Mouse (Mus musculus) neutrophil, adult 65 days (primary cell): ENCODE results near the gene Antxrl. TPM values are rescaled to one million over a fixed set of nuclear protein-coding genes. Genes with fewer than 3 reads are reported as not detected.

ENCODE experiments used
- total RNA-seq: library from RNA; stranded (reverse); gene quantifications from 2 replicates; pipeline ENCODE4 v1.2.4, GENCODE M21; 2023

Gene Antxrl
- total RNA-seq: not detected in 2 replicates

DNA sequence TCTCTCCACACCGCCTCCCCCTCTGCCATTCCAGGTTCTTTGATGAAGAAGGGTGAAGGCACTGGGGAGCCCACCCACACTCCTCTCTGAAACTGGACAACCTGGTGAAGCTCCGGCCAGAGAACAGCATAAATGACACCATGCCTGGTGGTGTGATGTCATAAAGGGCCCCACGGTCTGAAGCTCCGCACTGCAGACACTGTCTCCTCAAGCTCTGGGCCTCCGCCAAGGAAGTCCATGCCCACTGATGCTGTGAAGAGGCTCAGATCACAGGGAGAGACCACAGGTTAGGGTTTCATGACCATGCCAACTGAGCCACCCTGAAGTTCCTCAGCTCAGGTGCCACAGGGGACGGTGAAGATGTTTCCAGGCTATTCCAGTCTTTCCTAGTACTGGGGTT, at the start of gene Antxrl:
Antxrl (plus strand) TSS at position 192 of the 400 bp plus-strand sequence.

DNA sequence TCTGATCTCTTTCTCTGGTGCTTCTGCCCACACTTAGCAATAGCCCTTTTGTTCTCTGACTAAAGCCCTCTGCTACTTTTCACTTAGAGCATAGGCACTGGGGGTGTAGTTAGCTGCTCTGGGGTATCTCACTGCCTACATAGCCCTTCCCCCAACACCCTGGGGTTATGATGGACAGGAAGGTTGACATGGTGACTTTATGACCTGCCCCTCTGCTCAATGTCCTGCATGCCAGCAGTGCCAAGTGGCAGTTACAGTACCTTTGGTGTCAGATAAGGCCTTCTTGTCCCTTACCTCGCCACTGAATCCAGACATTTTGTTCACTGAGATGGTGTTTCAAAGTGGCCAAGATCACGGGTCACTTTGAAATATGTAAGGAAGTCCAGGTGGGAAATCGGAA, 37.4 kb upstream of the Antxrl start, which contains the start of gene Gm30083:
Gm30083 (minus strand) TSS at position 120 of the 400 bp plus-strand sequence.

DNA sequence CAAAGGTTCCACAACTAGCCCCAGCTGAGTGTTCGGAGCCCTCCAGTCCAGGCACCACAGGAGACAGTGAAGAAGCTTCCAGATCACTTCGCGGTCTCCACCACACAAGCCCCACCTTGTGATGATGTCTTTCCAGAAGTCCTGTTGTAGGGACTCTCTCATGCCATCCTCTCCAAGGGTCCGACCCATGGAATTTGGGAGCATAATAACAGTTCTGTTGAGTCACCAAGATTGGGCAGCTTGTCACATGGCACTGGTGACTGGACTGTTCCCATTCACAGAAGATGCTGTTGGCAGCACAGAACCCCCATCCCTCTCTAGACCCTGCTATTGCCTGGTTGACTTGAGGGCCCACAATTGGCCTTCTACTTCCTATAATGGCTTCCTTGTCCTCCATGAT, 36.1 kb upstream of the Antxrl start, which contains the start of gene Gm5460:
Gm5460 (plus strand) TSS at position 378 of the 400 bp plus-strand sequence.

DNA sequence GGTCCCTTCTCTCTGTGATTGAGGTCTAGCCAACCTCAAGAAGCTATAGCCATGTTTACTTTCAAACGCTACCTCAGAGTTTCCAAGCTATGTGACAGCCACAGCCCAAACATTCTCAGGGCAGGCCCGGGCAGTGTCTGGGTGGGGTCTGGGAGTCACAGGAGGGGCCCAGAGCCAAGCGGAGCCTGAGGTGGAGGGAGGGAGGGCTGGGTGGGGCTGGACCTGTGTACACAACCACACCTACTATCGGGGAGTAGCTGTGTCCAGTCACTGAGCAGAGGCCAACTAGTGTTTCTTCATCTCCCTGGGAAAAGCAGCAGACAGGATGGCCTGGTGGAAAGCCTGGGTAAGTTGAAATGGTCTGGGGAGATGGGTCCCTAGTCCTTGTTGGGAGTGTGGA, 33.2 kb downstream of the Antxrl start, which contains the start of gene Anxa8:
Anxa8 (plus strand) TSS at position 251 of the 400 bp plus-strand sequence.

DNA sequence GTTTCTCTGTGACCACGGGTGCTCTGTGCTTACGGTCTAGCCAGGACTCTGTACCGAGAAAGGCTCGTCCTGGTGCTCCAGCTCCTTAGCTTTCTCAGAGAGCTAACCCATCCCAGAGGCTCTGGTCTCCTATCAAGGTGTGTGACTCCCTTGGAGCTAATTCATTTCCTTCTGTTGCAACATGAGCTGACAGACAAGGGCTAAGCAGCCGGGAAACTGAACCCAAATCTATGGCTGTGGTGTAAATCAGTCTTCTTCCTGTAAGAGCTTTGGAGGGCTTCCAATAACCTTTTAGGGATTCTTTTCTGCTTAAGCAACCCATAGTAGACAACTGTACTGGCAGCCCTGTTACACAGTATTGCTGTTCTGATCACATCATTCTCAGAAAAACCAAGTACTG, 50.1 kb downstream of the Antxrl start, which contains the start of gene A630023A22Rik:
A630023A22Rik (minus strand) TSS at position 154 of the 400 bp plus-strand sequence.

Other genes with a start within 250 kb of the Antxrl start
- gene Gdf10, start 129.1 kb upstream of the Antxrl start, total RNA-seq: not detected in 2 replicates
- gene Gdf2, start 111.7 kb upstream of the Antxrl start, total RNA-seq: not detected in 2 replicates
- gene Rbp3, start 98.7 kb upstream of the Antxrl start, total RNA-seq: not detected in 2 replicates
- gene Zfp488, start 73.9 kb upstream of the Antxrl start, total RNA-seq: 0.14 and 0.35 TPM in 2 replicates
- not detected in 2 replicates for gene Gm30083, start 37.5 kb upstream of the Antxrl start, total RNA-seq
- gene Gm5460, start 35.9 kb upstream of the Antxrl start, total RNA-seq: not detected in 2 replicates
- not detected in 2 replicates for gene Anxa8, start 33.3 kb downstream of the Antxrl start, total RNA-seq
- not detected in 2 replicates for gene A630023A22Rik, start 50.0 kb downstream of the Antxrl start, total RNA-seq
- not detected in 2 replicates for gene Npy4r, start 99.8 kb downstream of the Antxrl start, total RNA-seq
- not detected in 2 replicates for gene Gprin2, start 148.9 kb downstream of the Antxrl start, total RNA-seq
- not detected in 2 replicates for gene Syt15, start 166.9 kb downstream of the Antxrl start, total RNA-seq